Mouse (Mus musculus): ENCODE data around the gene Kcnj3.
"Not testable (repeated sequence)": the region's sequence is repeated elsewhere in the genome, so short reads cannot be mapped to it uniquely, and the experiment has no call there.

Gene Kcnj3

DNA sequence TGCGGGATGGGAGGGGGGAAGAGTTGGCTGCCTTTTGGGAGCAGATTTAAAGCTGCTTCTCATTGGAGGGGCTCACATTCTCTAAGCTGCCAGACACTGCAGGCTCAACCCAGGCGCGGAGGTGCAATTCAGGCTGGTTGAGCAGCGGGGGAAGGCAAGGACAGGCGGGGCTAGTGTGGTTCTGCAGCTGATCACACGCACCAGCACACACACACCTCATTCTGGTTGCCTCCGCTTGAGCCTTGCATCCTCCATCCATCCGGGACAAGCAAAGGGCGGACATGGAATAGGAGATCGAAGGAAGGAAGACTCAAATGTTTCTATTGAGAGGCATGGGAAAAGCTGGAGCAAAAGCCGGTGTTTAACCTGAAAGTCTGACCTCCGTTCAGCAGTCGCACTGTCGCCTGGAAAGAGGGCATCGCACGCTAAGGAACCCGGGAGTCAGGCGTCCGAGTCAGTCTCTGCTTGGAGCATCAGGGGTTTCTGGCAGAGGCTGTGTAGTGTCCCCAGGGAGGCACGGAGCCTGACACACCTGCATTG, at the start of gene Kcnj3:
TSS of gene Kcnj3 (plus strand) at position 250 of the 540 bp plus-strand sequence.
- no peak for DNase-seq (ENCODE audit: low read depth)

DNA sequence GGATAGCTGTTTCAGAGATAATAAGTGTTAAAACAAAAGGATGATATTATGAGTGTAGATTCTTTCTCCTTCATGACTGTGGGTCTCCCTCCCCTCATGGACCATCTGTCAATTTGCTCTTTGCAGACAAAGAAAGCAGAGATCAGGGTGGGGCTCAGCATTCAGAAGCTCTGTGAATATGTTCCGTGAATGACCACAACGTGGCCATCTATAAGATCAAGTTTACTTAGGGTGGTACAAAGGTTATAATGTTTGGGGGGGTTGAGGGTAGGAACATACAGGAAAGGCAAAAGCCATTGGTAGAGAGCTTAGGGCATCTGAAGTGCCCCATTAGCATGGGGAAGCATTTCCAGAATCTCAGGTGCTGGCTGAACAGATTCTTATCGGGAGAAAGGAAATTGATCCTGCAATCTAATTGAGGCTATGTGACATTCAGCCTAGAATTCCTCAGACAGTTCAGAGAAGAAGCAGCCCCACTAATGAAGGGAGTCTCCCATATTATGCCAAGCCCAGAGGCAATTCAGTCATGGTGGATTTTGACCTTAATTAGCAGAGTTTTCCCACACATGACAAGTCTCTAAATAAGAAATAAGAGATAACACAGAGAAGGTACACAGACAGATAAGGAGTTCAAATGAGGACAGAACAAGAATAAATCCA, 45.3 kb upstream of the Kcnj3 start:
- no peak for DNase-seq (ENCODE audit: low read depth)

- DNase-seq (ENCODE audit: low read depth), result no peak
Measured at GRCm38 (mm10) chr2:55405307-55405706, 30.5 kb upstream of the Kcnj3 start.

- no peak for DNase-seq (ENCODE audit: low read depth)
Measured at GRCm38 (mm10) chr2:55427633-55428032, 8.1 kb upstream of the Kcnj3 start.

- no peak for DNase-seq (ENCODE audit: low read depth)
Measured at GRCm38 (mm10) chr2:55432104-55432503, 3.7 kb upstream of the Kcnj3 start.

DNA sequence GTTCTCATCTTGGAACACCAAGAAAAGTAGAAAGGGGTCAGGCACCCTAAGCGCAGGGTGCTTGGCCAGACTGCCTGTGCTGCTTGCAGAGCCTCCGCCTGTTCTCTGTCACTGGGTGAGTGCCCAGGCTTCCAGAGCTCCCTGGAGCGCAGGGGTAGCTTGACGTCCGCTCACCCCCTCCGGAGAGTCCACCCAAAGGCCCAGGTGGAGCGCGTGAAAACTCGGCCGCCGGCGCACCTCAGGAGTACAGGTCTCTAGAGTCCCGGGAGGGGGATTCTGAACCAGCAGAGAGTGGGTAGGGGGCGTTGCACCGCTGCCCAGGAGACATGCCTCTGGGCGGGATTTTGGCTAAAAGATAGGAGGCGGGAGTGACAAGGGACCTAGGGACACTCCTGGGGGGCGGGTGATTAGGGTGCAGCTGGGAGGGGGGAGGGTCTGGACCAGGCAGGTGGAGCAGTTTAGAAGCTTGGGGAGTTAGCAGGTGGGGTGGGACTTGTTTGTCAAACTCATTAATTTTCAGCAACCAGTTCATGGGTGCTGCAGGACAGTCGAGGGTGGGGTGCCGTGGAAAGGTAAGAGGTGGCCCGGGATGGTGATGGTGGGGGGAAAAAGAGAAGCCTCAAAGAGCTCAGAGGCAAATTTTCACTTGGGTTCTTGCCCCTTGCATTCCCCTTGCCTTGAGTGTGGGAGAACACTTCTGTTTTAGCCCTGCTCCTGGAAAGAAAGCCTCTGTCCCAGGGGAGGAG, 664 bp downstream of the Kcnj3 start:
- no peak for DNase-seq (ENCODE audit: low read depth)

- DNase-seq (ENCODE audit: low read depth), result no peak
Measured at GRCm38 (mm10) chr2:55437007-55437949, 1.5 kb downstream of the Kcnj3 start.

- no peak for DNase-seq (ENCODE audit: low read depth)
Measured at GRCm38 (mm10) chr2:55437977-55438376, 2.2 kb downstream of the Kcnj3 start.

GRCm38 (mm10) chr2:55439211-55439610, 3.4 kb downstream of the Kcnj3 start:
- no peak for DNase-seq (ENCODE audit: low read depth)

DNA sequence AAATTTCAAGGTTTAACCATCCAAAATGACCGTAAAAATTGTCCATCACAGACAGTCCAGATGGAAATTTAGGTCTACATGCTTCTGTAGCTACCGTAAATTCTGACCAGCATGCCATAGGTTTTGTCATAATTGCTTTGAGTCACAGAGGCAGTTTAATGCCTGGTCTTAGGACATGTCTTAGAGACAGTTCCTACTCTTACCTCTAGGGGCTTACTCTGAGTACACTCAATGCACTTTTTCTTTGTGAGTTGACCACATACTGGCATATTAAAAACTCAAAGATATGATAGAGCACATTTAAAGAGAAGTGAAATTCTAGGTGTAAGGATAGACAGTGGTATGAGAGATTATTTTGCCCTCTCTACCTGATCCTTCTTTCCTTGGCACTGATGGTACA, 6.2 kb downstream of the Kcnj3 start:
- no peak for DNase-seq (ENCODE audit: low read depth)

DNA sequence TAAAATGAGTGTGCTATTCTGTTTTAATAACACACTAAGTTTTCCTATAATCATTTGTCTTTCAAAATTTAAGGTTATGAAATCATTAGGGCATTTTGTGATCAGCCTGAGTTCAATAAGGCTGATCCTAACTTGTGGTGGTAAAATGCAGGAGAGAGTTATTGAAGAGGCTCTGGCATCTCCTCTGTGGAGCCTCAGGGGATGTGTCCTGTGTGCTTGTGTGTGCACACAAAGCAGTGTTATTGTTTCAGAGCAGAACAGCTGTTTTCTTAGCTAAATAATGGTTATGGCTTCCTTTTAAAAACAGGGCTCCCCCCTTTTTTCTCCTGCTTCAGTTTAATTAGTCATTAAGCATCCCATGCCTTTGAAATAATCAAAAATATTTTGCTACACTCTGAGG, 11.5 kb downstream of the Kcnj3 start:
- no peak for DNase-seq (ENCODE audit: low read depth)

DNA sequence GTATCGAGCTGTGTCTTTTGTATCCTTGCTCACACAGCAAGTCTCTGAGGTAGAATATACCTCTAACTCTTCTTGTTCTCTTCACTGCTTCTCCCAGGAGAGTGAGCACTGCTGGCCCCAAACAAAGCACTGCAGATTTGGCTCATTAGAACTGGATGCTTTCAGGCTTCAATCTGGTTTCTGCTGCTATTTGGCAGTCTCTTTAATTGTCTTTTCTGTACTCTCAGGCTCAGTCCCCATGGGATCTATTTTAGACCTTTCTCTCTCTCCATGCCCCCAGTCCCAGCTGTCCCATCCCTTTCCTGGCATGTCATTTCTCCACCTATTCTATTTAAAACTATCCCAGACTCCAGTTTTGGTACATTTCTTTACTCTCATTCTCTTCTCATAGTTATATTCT, 15.0 kb downstream of the Kcnj3 start:
- no peak for DNase-seq (ENCODE audit: low read depth)

DNA sequence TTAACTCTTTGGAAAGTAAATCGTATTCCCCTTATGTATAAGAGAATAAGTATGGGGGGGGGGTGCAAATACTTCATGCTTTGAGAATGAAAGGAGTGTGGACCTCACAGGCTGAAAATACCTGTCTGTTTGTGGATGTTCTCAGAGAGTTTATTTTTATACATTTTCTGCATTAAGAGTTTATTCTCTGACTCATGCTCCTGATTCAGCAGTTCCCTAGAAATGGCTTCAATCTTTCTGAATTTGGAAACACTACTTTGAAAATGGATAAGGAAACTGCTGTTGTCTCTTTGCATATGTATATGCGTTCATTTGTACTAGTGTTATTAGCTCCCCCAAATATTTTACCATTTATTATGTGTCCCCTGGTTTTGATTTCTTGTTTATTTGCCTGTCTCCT, 23.4 kb downstream of the Kcnj3 start:
- no peak for DNase-seq (ENCODE audit: low read depth)

DNA sequence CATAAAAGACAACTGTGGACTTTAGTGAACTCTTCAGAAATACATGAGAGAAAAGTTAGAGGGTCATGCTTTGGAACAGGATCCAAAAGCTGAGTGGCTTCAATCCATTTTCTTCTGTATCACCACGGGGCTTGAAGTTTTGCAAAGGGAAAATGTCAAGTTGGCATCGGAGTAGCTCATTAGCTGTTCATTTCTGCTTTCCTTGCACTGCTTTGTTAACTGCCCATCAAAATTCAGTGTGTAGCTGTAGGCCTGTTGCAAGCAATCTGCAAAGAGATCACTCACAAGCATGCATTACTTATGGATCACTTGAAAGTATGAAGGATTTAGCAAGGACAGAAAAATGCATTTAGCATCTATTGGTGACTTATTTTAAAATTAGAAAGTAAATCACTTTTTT, 33.4 kb downstream of the Kcnj3 start:
- no peak for DNase-seq (ENCODE audit: low read depth)

- DNase-seq (ENCODE audit: low read depth), result no peak
Measured at GRCm38 (mm10) chr2:55470006-55470405, 34.2 kb downstream of the Kcnj3 start.

- no peak for DNase-seq (ENCODE audit: low read depth)
Measured at GRCm38 (mm10) chr2:55479511-55479910, 43.7 kb downstream of the Kcnj3 start.

DNA sequence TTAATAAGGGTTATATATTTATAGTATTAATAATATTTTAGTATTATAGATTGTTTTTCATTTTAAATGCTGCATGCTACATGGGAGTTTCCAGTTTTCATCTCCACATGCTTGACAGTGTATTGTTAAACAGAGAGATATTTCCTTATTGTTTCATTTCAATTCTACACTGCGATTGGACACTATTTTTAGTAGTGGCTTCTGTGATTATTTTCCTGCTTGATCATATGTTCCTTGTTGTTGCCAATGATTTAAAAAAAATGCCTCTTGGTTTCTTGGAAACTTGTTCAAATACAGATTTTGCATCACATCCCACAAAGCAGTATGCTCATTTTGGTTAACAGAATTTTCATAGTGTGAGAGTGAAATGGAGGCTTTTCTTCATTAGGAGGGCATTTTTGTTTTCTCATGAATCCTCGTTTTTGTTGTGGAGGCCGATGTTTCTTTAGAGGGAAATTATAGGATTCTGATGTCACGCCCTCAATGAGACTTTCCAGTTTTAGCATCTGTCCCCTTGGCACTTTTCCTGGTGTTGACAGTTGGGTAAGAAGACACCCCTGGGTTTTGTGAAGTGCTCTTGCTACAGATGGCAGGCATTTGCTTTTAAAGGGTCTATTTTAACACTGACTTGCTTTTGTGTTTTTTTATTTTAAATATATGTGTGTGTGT, 44.3 kb downstream of the Kcnj3 start:
- DNase-seq (ENCODE audit: low read depth), result no peak

DNA sequence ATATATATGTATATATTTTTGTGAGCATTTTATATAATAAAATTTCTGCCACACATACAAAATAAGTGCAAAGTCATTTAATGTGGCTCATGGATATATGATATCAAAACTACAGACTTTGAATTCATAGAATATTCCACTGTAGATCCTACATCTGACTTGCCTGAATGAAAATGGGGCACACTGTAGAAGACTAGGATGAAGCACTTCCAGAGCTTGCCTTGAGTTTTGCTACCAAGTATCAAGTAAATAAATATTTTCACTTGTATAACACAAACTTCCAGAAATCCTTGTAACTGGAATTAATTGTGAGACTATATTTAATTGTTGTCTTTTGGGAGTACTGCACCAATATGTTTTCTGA, 44.8 kb downstream of the Kcnj3 start:
- DNase-seq (ENCODE audit: low read depth), result no peak

DNA sequence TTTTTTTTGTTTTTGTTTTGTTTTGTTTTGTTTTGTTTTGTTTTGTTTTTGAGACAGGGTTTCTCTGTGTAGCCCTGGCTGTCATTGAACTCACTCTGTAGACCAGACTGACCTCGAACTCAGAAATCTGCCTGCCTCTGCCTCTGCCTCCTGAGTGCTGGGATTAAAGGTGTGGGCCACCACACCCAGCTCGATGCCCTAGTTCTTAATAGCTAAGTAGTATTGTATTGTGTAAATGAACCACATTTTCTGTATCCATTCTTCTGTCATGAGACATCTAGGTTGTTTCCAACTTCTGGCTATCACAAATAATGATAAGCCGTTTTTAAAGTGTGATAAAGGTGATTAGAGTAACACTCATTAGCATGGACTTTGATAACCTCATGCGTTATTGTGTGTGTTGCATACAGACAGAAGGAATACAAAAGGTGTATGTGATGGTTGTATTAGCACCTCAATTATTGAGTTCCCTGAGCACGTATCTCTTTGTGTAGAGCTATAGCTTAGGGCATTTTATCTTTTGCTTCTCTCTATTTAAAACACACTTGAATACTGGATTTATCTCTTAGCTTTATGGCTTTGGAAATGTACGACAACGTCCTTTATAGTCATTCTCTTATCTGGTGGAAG, 49.8 kb downstream of the Kcnj3 start:
- DNase-seq (ENCODE audit: low read depth), result not testable (repeated sequence)

DNA sequence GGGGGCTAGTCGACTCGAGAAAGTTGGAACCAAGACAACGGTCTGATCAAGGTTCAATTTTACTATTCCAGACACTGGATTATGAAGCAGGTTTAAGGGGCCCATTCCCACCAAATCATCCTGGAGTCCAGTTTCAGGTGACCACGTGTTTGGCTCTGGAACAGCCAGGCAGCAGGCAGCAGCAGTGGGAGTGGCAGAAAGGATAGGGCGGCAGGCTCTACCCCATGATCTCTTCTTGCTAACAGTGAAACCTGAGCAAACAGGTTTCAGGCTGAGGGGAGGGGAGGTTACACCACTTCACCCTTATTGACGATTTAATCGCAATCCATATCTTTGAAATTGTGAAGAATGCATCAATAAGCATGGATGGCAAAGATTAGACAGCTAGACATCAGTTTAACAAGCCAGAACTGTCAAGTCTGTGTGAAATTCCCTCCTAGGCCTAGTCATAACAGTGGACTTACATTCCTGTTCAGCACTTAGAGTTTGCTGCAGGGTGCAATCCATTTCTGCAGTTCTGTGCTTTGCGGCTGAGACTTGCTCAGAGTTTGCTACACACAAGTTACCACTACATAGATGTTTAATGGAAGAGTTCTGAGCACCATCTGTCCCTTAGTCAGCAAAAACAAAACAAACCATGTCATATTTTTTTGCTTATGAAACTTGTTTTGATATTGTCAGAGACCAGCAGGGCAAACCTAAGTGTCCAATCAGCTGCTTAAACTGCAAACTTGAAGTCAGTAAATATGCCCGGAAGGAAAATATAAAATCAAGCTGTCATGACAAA, 67.8 kb downstream of the Kcnj3 start:
- DNase-seq (ENCODE audit: low read depth), result no peak

DNA sequence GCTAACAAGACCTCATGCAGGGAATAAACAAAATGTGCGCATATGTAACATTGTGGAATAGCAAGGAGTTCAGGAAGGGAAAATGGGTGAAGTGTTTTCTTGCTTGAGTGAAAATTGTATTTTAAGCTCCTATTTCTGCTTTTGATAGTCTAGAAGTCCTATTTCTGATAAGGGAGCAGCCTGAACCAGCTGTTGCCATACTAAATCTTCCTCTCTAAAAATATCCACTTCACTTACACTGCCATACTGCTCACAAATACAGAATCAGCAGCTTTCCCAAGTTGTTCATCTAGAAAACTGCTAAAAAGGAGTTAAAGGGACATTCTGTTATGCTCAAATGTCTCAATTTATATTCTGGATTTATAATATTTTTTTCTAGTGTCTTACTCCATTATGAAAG, 69.9 kb downstream of the Kcnj3 start:
- DNase-seq (ENCODE audit: low read depth), result no peak
